Mouse (Mus musculus) embryonic facial prominence, embryonic 11.5 days (tissue): ENCODE data around the gene Mink1. TPM values are rescaled to one million over a fixed set of nuclear protein-coding genes. Genes with fewer than 3 reads are reported as not detected.
"Not testable (repeated sequence)": the region's sequence is repeated elsewhere in the genome, so short reads cannot be mapped to it uniquely, and the experiment has no call there.

Experiments used
- ATAC-seq: fragments of 200-750 bp; cut with Nextera tagmentation; replicated peaks from 2 replicates; pipeline ENCODE4 v1.8.0; 2017; ENCODE audit warnings: low read depth; ENCODE audit not compliant: insufficient number of reproducible peaks, low FRiP score, low TSS enrichment
- DNase-seq: peaks from one replicate; pipeline ENCODE4 v3.0.0-alpha.2; 2015; ENCODE audit warnings: low spot score
- H3K27ac ChIP-seq: fragments of 300-500 bp; sonication (generic); replicated peaks from 2 replicates; pipeline ENCODE4 v1.5.1; 2014; ENCODE audit warnings: mild to moderate bottlenecking, low read depth, low read length, control low read depth
- H3K27me3 ChIP-seq: fragments of 300-500 bp; sonication (generic); 2 replicates; pipeline ENCODE4 v1.6.1; 2014; ENCODE audit warnings: mild to moderate bottlenecking, low read length, moderate library complexity, mixed read lengths; ENCODE audit not compliant: control insufficient read depth, insufficient read depth
- H3K36me3 ChIP-seq: fragments of 300-500 bp; sonication (generic); replicated peaks from 2 replicates; pipeline ENCODE4 v1.6.1; 2014; ENCODE audit warnings: low read depth, mild to moderate bottlenecking, low read length, moderate library complexity, mixed read lengths; ENCODE audit not compliant: control insufficient read depth, insufficient read depth
- H3K4me1 ChIP-seq: fragments of 300-500 bp; sonication (generic); 2 replicates; pipeline ENCODE4 v1.6.1; 2014; ENCODE audit warnings: low read length, mixed read lengths; ENCODE audit not compliant: control insufficient read depth, insufficient read depth
- H3K4me2 ChIP-seq: fragments of 300-500 bp; sonication (generic); 2 replicates; pipeline ENCODE4 v1.6.1; 2014; ENCODE audit warnings: low read depth, mild to moderate bottlenecking, control low read depth, low read length, moderate library complexity
- H3K4me3 ChIP-seq: fragments of 300-500 bp; sonication (generic); 2 replicates; pipeline ENCODE4 v1.5.1; 2014; ENCODE audit warnings: low read depth, low read length, control low read depth
- H3K9ac ChIP-seq: fragments of 300-500 bp; sonication (generic); replicated peaks from 2 replicates; pipeline ENCODE4 v1.6.1; 2014; ENCODE audit warnings: mild to moderate bottlenecking, control low read depth, low read length
- H3K9me3 ChIP-seq: fragments of 300-500 bp; sonication (generic); replicated peaks from 2 replicates; pipeline ENCODE4 v1.6.1; 2016; ENCODE audit warnings: mild to moderate bottlenecking, low read length, inconsistent platforms, mixed read lengths; ENCODE audit not compliant: control insufficient read depth
- WGBS: fragments of 180-500 bp; shearing (Covaris S2); extraction: QIAGEN DNeasy Blood & Tissue Kit; methylation state at CpG from one replicate; pipeline ENCODE4 v1.1.7; 2014; 5-methylcytosine and 5-hydroxymethylcytosine counted together
- polyA plus RNA-seq: library from polyadenylated mRNA; unstranded; fragments of >200 nt; fragmentation: Nextera tagmentation; extraction: Ambion mirVana; gene quantifications from 2 replicates; pipeline ENCODE4 v1.2.1, GENCODE M21; 2014

Gene Mink1
- polyA plus RNA-seq, 1 experiment from 2014 or later: 12.6 TPM

DNA sequence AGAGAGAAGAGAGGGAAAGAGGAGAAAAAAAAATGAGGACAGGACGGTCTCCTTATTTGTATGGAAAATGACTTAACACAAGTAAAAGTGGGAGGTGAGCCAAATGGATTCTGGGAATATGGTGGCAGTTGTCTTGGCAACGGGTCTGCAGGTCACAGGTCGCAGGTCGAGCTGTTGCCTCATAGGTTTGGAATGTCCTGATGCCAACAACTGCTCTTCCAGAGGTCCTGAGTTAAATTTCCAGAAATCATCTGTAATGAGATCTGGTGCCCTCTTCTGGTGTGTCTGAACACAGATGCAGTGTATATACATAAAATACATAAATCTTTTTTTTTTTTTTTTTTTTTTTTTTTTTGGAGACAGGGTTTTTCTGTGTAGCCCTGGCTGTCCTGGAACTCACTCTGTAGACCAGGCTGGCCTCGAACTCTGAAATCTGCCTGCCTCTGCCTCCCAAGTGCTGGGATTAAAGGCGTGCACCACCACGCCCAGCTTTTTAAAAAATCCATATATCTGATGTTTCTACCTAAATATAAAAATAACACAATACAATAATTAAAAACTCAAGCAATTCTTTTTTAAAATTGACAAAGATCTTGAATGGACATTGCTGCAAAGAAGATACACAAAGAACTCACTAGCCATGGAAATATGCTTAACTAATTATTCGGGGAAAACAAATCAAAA, 39.2 kb upstream of the Mink1 start:
- H3K4me2 ChIP-seq, H3K27me3 ChIP-seq, ATAC-seq, H3K4me3 ChIP-seq, DNase-seq, H3K27ac ChIP-seq, H3K36me3 ChIP-seq, H3K9ac ChIP-seq, H3K9me3 ChIP-seq, H3K4me1 ChIP-seq: not testable (repeated sequence)
- 83% methylated on average over 8 of the region's 8 CpGs for WGBS

GRCm38 (mm10) chr11:70524782-70525181, 37.9 kb upstream of the Mink1 start:
- ATAC-seq (peak; percentile 17), DNase-seq (no peak)
- Histone ChIP-seq H3K4me2 (peak overlapping the region; percentile 23), H3K4me3 (peak overlapping the region; percentile 79), H3K9ac (no peak overlapping the region), H3K27ac (no peak overlapping the region), H3K9me3 (no peaks in the 10 kb centered on the region), H3K4me1 (no peaks in the 10 kb centered on the region), H3K27me3 (no peaks in the 10 kb centered on the region), H3K36me3 (no peaks in the 10 kb centered on the region; the same call in none of the 2 replicates)
- 7% methylated on average over 8 of the region's 8 CpGs for WGBS

DNA sequence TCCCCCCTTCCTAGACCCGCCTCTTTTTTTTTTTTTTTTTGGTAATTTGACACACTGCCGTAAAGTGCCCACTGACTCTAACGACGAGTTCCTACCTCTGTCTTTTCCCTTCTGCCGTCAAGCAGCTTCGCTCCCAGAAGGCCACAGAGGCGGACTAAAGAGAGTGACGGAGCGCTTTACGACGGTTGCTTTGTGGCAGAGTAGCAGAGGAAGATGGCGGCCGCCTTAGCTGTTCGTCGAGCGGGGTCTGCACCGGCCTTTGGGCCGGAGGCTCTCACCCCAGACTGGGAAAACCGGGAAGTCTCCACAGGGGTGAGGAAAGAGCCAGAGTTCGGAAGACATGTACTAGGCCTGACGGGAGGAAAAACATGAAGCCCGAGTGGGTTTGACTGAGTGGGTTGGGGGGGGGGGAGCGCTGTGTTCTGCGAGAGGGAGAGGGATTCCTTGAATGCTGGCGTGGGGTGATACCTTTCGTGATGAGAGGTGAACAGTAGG, 37.5 kb upstream of the Mink1 start, which contains the start of gene Psmb6:
Gene Psmb6 (plus strand): TSS at position 184 of the 495 bp plus-strand sequence.
- H3K9me3 ChIP-seq: no peaks in the 10 kb centered on the region
- no peaks in the 10 kb centered on the region; the same call in none of the 2 replicates for H3K36me3 ChIP-seq
- H3K27ac ChIP-seq: no peak within 1 kb of the TSS
- no peaks in the 10 kb centered on the region for H3K27me3 ChIP-seq
- peak within 1 kb of the TSS; percentile 79 for H3K4me3 ChIP-seq
- DNase-seq (peak; percentile 98), ATAC-seq (peak; percentile 91)
- H3K4me2 ChIP-seq: peak within 1 kb of the TSS; percentile 62
- H3K9ac ChIP-seq: peak within 1 kb of the TSS; percentile 73
- 0% methylated on average over 25 of the region's 26 CpGs for WGBS
- H3K4me1 ChIP-seq: no peaks in the 10 kb centered on the region

GRCm38 (mm10) chr11:70525726-70526125, 37.0 kb upstream of the Mink1 start:
- Histone ChIP-seq H3K36me3 (no peaks in the 10 kb centered on the region; the same call in none of the 2 replicates), H3K4me2 (peak overlapping the region; percentile 62), H3K9me3 (no peaks in the 10 kb centered on the region), H3K4me1 (no peaks in the 10 kb centered on the region), H3K27me3 (no peaks in the 10 kb centered on the region), H3K4me3 (peak overlapping the region; percentile 79), H3K27ac (no peak overlapping the region), H3K9ac (peak overlapping the region; percentile 73)
- 2% methylated on average over 12 of the region's 12 CpGs for WGBS
- no peak; the same call in 1 of the 2 replicates for ATAC-seq
- DNase-seq: peak; percentile 36

- H3K9me3 ChIP-seq: no peaks in the 10 kb centered on the region
- H3K9ac ChIP-seq: peak overlapping the region; percentile 73
- 87% methylated on average over 12 of the region's 12 CpGs for WGBS
- no peaks in the 10 kb centered on the region for H3K4me1 ChIP-seq
- ATAC-seq (no peak), DNase-seq (no peak)
- H3K27ac ChIP-seq: no peak overlapping the region
- peak overlapping the region; percentile 79 for H3K4me3 ChIP-seq
- no peaks in the 10 kb centered on the region for H3K27me3 ChIP-seq
- peak overlapping the region; percentile 62 for H3K4me2 ChIP-seq
- no peaks in the 10 kb centered on the region; the same call in none of the 2 replicates for H3K36me3 ChIP-seq
Observed at GRCm38 (mm10) chr11:70526211-70526610, 36.5 kb upstream of the Mink1 start.

GRCm38 (mm10) chr11:70528610-70529009, 34.1 kb upstream of the Mink1 start:
- WGBS: 88% methylated on average over 7 of the region's 7 CpGs
- Histone ChIP-seq H3K36me3 (no peaks in the 10 kb centered on the region; the same call in none of the 2 replicates), H3K9ac (no peak overlapping the region), H3K9me3 (no peaks in the 10 kb centered on the region), H3K4me3 (no peak overlapping the region), H3K4me2 (no peak overlapping the region), H3K27me3 (no peaks in the 10 kb centered on the region), H3K27ac (no peak overlapping the region), H3K4me1 (no peaks in the 10 kb centered on the region)
- DNase-seq (no peak), ATAC-seq (no peak)

DNA sequence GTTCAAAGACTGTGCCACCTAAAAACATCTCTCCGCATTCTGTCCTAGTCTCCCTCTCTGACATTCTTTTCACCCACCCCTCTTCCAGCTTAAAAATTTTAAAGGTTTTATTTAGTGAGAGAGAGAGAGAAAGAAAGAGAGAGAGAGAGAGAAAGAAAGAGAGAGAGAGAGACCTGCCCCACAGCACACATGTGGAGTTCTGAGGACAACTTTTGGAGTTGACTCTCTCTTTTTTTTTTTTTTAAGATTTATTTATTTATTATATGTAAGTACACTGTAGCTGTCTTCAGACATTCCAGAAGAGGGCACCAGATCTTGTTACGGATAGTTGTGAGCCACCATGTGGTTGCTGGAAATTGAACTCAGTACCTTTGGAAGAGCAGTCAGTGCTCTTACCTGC, 31.6 kb upstream of the Mink1 start:
- not testable (repeated sequence) for H3K27me3 ChIP-seq, H3K4me1 ChIP-seq, H3K4me2 ChIP-seq, H3K9ac ChIP-seq, H3K4me3 ChIP-seq, H3K36me3 ChIP-seq, H3K27ac ChIP-seq, DNase-seq, H3K9me3 ChIP-seq, ATAC-seq
- 72% methylated on average over 2 of the region's 2 CpGs for WGBS

- Histone ChIP-seq H3K27me3 (no peaks in the 10 kb centered on the region), H3K4me3 (no peak within 1 kb of the TSS), H3K36me3 (no peaks in the 10 kb centered on the region), H3K9ac (no peak within 1 kb of the TSS), H3K27ac (no peak within 1 kb of the TSS; the same call in 1 of the 2 replicates), H3K9me3 (no peaks in the 10 kb centered on the region), H3K4me1 (no peaks in the 10 kb centered on the region), H3K4me2 (no peak within 1 kb of the TSS)
- ATAC-seq (no peak), DNase-seq (no peak)
- WGBS: 79% methylated on average over 6 of the region's 6 CpGs
Observed at GRCm38 (mm10) chr11:70532839-70533238, 29.8 kb upstream of the Mink1 start, which contains the start of gene Gm40193. Gene Gm40193 (minus strand): TSS chr11:70532939.
